Mouse (Mus musculus): ENCODE data around the gene Polh.

Polh gene

DNA sequence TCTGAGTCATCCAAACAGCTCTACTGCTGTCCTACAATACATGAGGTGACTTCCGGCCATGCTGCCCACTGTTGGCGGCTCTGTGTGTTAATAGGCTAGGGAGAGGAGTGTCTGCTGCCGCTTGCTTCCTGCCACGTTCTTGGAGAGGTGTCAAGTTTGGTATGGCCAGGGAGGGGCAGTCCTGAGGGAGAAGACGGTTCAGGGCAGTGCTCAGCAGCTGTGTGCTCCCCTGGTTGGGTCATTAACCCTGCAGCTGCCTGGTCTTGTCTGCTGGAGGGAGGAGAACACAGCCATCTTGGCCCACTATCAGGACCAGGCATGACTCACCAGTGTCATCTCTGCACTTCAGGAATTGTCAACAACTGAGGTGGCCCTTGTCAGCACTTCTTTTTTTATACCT is 34.1 kb downstream of the Polh start:
- no peak for DNase-seq (ENCODE audit: low read depth, low spot score)

DNA sequence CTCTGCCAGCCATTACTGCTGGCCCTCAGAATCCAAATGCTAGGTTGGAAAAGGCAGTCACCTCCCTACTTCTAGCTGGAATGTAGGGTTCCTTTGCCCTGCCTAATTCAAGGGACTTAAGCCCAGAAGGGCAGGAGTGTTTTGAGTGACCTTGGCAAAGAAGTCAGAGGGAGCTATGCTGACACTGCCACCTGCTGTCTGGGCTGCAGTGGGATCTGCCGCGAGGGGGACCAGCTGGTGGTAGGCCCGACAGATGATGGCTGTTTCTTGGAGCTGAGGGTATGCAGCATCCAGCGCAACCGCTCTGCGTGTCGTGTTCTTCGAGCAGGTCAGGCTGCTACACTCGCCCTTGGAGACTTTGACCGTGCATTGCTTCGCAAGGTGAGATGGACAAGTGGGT is 35.4 kb downstream of the Polh start:
- no peak for DNase-seq (ENCODE audit: low read depth, low spot score)

DNA sequence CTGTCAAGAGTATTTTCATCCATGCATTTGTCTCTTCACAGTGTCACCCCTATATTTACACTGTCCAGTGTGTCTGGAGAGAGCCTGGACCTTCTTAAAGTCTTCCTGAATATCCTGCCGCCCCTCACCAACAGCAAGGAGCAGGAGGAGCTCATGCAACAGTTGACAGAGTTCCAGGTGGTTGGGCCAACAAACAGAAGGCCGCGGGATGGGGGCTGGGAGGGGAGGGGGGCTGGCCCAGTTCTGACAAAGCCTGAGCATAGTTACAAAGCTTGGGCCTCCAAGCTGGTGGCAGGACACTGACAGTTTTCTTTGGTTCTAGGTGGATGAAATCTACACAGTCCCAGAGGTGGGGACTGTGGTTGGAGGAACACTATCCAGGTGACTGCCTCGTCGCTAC is 36.2 kb downstream of the Polh start:
- no peak for DNase-seq (ENCODE audit: low read depth, low spot score)

DNA sequence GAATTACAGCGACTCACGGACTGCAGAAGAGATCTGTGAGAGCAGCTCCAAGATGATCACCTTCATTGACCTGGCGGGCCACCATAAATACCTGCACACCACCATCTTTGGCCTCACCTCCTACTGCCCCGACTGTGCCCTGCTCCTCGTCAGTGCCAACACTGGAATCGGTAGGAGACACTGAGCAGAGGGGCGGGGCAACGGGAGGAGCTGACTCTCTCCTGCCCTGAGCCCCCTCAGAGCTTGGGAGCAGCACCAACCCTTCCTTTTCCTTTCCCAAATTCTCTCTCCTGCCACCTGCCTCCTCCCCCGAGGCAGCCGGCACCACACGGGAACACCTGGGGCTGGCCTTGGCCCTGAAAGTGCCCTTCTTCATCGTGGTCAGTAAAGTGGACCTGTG is 37.0 kb downstream of the Polh start:
- no peak for DNase-seq (ENCODE audit: low read depth, low spot score)

DNA sequence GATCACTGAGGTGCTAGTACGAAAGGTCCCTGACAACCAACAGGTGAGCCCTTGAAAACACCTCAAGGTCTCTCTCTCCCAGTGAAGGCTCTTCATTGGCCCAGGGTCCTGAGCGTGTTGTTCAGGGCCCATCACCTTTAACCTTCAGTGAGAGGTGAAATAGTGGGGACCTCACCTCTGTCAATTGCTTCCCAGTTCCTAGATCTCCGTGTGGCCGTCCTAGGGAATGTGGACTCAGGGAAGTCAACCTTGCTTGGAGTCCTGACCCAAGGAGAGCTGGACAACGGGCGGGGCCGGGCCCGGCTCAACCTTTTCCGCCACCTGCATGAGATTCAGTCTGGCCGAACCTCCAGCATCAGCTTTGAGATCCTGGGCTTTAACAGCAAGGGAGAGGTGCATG is 37.7 kb downstream of the Polh start:
- no peak for DNase-seq (ENCODE audit: low read depth, low spot score)

DNA sequence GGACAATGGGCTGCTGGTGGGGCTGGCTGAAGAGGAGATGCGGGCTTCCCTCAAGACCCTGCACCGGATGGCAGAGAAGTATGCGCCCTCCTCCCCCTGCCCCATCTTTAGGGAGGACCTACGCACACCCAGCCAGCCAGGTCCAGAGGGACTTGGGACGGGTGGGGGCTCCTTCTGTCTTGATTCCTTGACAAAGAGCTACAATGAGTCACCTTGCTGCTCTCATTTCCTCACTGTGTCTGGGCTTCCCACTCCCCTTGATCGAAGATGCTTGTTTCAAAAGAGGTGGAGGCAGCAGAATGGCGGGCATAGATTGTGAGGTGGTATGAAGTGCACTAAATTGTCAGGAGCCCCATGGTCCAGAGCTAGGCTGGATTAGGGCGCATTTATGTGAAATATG is 38.1 kb downstream of the Polh start:
- DNase-seq (ENCODE audit: low read depth, low spot score), result no peak

DNA sequence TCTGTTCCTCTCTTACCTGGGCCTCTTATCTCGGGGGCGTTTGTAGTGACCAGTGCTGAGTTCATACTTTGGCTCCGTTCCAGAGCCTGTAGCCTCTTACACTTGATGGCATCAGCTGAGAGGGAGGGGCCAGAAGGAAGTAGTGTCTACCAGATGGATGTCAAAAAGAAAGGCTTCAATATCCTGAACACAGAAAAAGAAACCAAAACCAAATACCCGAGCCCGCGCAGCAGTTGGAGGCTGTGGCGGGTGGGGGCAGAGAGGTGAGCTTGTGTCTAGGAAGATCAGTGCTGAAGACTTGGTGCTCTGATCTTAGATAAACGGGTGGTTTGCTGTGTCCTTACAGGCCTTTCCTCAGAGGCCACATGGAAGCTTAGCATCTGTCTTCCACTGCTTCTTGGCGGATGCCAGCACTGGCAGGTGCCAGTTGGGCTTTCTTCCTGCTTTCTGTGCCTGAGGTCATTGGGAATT is 39.5 kb downstream of the Polh start:
- DNase-seq (ENCODE audit: low read depth, low spot score), result no peak

DNA sequence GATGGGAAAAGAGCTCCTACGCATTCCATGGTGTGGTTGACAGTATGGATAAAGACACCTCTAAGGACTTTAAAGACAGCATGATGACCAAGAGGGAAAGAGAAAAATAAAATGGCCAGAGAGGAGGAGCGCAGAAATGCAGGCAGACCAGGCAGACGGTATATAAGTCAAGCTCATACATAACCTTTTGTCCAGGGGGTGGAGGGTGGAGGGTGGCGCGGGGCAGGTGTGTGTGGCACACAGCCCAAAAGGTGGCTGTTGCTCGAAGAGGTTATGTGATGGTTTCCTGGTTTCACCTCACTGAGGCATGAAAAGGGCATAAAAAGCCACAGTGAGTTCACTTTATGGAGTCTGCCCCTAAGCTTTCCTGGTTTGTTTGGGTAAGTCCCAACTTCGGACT is 39.9 kb downstream of the Polh start:
- no peak for DNase-seq (ENCODE audit: low read depth, low spot score)

DNA sequence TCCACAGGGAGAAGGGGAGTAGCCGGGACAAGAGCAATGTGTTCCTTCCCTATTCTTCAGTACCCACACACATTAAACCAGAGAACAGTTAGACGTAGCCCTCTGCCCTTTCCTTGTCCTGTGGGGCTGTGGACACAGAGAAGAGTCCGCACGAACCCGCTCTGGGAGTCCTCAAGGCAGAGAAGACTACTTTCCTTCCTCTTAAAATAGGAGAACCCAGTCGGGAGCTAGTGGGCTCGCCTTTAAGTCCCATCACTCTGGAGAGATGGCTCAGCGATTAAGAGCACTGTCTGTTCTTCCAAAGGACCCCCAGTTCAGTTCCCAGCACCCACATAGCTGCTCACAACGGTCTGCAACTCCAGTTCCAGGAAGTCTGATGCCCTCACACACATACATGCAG is 40.7 kb downstream of the Polh start:
- no peak for DNase-seq (ENCODE audit: low read depth, low spot score)

DNA sequence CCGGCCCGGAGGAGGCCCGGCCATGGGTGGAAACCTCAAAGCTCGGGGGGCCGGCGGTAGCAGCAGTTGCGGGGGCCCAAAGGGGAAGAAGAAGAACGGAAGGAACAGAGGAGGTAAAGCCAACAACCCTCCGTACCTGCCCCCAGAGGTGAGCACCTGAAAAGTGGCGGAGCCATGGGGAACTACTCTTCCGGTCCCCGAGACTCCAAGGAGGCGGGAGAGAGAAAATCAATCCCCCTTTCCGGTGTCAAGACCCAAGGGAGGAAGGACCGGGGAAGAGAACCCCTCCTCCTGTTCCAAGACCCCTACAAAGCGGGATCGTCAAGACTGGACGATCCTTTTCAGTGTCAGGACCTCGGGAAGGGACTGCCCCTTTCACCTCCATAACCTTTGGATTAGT is 41.3 kb downstream of the Polh start:
- no peak for DNase-seq (ENCODE audit: low read depth, low spot score)

DNA sequence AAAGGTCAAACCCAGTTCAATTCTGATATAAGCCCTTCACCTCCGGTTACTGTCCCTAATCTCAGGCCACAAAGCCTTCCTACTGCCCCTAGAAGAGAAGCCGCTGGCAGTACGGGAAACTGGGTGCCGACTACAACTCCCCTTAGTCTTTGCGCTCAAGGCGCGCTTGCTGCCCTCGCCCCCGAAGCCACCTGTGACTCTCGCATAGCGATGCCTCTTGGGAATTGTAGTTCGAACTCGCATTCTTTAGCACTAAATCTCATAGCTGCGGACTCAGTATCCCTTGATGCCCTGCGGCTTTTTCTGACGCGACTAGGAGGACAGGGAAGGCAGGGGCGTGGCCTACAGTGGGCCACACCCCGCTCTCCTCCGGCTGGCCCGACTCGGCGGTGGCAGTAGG is 41.8 kb downstream of the Polh start, which contains the start of gene Gtpbp2:
TSS of gene Gtpbp2 (plus strand) at position 347 of the 400 bp plus-strand sequence.
- DNase-seq (ENCODE audit: low read depth, low spot score), result peak; percentile 98

DNA sequence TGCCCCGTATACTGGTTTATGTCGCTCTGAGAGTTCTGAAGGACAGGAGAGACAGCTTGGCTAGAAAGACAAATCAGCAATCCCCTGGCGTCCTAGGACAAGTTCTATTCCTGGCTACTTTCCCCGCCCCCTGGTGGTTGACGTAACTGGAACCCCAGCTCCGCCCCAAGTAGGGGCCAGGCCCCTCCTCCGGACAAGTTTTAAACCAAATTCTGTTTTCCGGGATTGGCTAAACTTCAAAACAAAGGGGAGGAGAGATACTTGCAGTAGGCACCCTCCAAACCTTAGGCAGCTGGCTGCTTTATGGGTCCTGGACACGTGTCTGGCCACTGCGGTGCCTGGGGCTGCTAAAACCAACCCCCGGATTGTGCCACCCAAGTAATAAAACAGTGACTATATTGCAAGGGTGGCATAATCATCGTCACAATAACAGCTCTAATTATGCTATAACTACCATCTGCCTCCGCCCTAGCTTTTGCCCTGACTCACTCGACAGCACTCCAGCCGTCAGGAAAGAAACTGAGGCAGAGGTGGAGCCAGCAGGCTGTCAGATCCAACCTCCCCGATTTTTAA is 42.3 kb downstream of the Polh start:
- peak; percentile 65 for DNase-seq (ENCODE audit: low read depth, low spot score)

DNA sequence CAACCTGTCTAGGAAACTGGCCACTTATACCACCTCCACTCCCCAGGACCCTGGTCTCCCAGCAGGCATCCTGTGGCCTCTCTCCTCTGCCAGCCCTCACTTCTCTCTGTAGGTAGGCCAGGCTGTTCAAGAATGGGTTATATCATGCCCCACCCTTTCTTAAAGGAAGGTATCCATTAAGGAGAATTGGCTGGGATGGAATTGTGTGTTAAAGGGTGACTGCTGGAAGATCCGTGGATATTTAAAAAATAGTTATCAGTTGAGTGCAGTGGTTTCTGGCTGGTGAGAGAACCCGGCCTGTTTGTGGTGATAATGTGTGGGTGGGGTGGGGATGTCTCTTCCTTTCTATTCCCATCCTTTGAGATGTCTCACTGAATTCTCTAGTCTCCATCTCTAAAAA is 43.2 kb downstream of the Polh start:
- no peak for DNase-seq (ENCODE audit: low read depth, low spot score)

DNA sequence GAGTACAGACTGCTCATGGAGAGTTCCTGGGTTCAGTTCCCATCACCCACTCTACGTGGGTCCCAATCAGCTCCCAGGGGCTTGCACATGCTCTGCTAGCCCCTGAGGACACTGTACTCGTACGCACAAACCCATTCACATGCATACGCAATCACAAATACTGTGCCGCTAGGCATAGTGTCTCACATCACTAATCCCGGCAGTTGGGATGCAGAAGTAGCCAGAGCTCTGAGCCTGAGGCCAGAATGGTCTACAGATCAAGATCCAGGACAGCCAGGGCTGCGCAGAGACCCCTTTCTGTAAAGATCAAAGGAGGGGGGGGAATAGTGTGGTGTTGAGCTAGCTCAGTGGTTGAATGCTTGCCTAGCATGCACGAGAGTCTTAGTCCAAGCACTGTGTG is 45.3 kb downstream of the Polh start:
- DNase-seq (ENCODE audit: low read depth, low spot score), result no peak

DNA sequence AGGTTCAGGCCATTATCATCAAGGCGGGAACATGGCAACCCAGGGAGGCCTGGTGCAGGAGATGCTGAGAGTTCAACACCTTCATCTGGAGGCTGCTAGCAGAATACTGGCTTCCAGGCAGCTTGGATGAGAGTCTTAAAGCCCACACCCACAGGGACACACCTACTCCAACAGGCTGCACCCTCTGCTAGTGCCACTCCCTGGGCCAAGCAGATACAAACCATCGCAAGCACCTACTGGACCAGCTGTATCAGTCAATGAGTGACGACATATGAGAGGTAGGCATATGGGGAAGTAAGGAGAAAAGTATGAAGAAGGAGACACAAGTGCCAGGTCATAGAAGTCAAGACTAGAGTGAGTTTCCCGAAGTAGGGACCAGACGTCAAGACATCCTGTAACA is 45.8 kb downstream of the Polh start:
- no peak for DNase-seq (ENCODE audit: low read depth, low spot score)

DNA sequence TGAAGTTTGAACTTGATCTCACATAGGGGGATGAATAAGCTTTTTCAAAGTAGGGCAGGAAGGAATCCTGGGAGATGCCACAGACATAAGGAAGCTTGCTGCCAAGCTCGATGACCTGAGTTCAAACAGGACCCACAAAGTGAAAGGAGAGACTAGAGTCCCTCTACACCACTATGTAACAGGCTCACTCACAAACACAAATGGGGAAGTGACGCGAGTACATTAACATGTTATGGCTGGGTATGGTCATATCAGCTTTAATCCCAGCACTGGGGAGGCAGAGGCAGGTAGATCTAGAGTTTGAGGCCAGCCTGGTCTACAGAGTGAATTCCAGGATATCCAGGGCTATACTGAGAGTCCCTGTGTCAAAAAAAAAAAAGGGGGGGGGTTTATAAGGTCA is 48.1 kb downstream of the Polh start:
- no peak for DNase-seq (ENCODE audit: low read depth, low spot score)

DNA sequence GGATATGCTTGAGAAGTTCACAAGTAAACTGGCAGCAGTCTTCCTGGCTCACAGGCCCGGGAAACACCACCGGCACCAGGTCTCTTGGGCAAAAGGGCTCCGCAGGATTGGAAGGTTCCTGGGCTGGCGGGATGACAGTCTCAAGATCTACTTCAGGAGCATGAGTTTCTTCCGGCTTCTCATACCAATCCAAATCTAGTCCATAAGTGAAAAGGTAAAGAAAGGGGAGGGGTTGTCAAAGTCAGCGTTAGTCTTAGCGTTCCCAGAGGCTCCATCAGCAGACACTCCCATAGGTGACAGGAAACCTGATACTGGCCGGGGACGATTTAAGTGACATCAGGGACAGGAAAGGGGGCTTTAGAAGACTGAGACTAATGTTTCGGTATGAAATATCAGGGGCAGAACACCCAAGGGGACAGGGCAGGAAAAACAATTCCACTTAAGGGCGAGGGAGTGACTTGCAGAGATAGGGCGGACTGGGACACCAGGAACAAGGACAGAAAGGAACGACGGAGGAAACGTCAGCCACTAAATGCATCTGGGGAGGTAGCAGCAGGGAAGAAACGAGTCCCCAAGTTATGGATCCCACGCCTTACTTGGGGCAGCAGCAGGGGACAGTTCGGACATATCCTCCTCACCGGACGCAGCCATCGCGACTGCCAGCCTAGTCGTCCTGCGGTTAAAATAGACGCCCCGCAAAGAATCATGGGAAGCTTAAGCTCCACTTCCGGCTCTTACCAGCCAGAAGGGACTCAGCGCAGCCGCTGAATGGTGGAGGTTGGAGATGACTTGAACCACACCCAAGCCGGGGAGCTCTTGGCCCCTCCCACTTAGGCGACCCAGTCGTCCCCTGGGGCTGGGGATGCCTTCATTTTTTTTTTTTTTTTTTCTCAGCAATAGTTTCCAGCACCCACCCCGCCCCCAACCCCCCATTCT is 49.3 kb downstream of the Polh start, which contains the start of gene Mad2l1bp:
TSS of gene Mad2l1bp (minus strand) at position 707 of the 936 bp plus-strand sequence.
- DNase-seq (ENCODE audit: low read depth, low spot score), result peak; percentile 88

DNA sequence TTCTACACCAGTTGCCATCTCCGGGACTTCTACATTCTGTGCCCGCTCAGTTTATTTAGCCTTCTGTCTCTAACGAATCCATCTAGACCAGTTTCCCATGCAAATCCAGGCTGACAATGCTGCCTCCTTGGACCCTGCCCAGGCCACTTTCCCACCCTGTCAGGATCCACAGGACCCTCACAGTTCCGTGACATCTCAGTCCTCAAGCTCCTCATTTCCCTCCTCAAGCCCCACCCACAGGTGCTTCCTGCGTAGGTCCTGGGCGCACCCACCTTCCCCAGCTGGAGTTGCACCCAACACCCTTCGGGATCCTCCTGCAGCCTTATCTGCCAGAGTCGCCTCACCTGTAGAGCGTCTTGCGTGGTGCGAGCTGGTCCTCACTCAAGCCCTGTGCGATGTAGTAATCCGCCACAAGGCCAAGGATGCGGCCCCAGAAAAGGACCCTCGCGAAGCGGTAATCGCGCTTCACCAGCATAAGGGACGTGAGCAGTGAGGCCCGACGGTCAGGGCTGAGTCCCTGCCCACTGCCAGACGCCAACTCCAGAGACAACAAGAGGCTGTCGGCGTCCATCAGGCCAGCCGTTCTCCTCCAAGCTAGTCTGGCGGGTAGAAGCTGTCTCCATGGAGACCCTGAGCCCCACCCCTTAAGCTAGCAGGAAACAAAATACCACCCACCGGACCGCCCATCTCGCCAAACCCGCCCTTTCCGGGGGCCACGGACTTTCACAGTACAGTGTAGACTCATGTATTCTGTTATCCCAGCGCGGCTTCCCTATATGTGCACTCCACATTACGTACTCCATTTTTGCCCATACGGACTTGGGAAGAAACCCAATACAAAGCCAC is 58.6 kb downstream of the Polh start, which contains the start of gene Rsph9:
TSS of gene Rsph9 (minus strand) at position 639 of the 846 bp plus-strand sequence.
- DNase-seq (ENCODE audit: low read depth, low spot score), result no peak

DNA sequence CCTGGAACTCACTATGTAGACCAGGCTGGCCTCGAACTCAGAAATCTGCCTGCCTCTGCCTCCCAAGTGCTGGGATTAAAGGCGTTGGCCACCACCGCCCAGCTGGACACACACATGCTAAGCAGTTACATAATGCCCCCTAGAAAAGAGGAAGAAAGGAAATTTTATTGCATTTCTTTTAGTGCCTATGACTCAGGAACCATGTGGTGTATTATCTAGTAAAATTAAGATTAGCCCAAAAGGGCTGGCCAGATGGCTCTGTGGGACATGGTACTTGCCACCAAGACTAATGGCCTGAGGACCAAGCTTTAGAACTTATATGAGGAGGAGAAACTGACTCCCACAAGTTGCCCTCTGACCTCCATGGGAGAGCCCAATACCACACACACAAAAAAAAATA is 62.6 kb downstream of the Polh start:
- no peak for DNase-seq (ENCODE audit: low read depth, low spot score)

DNA sequence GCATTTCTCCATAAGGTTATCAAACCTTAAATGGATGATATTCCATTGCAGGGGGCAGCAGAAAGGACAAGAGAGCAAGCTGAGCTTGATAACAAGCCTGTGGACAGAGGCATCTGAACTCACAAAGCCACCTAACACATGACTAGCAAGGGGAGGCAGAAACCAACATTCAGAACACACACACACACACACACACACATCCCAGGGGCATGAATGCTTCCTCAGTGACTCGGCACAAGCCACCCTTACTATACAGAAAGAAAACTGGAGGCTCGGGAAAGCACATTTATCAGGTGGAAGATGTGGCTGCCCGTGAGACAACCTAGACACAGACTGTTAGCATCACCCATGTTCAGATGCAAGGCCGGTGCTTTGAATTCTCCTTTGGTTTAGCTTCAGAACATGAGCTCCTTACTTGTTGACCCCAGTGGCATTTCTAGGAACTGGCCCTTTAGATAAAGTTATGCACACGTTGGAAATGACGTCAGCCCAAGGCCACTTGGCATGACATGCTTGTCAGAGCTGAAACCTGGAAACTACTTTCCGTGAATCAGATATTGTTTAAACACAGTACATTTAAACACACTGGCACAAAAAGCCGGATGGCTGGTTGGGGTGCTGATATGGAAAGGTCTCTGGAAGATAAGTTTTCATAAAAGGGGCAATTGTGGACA is 63.7 kb downstream of the Polh start:
- DNase-seq (ENCODE audit: low read depth, low spot score), result no peak

DNA sequence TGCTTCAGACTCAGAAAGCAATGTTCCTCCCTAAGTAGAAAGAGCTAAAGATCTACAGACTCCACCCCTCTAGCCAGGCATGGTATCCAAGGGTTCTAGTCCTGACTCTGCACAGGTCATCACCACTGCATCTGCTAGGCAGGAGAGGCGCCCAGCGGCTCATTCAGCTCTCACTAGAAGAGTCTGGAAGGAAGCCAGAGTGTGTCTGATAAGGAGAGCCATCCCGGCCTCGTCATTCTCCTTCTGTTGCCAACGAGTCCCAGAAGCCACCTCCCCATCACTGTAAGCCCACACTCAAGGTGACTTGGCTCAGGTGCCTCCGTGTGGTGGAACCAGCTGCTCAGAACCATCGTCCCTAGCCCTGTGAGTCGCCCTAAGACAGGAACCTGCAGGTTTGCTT is 69.6 kb downstream of the Polh start:
- no peak for DNase-seq (ENCODE audit: low read depth, low spot score)

Data from WW6 (cell line).